8 mouse cellular contexts compared by ENCODE assay signal in genomic region chr2:26380871-26381270, GRCm38 (mm10). TPM values are rescaled to one million over a fixed set of nuclear protein-coding genes. Genes with fewer than 3 reads are reported as not detected.
DNase-seq lines count a peak whose midpoint lies in the region; ATAC-seq and TF ChIP-seq lines count a peak whose summit lies in the region.
"Not testable (repeated sequence)": the region's sequence is repeated elsewhere in the genome, so short reads cannot be mapped to it uniquely, and the experiment has no call there.

No protein-coding gene starts in this region.

- not testable (repeated sequence) for H3K9me3 ChIP-seq in forebrain, embryonic 10.5 days; heart, embryonic 13.5 days; intestine, embryonic 14.5 days (ENCODE audit: control insufficient read depth, low read length); limb, embryonic 12.5 days; lung, embryonic 14.5 days (ENCODE audit: low read depth, low read length); midbrain, postnatal 0 days (ENCODE audit: low read length); stomach, postnatal 0 days (ENCODE audit: control insufficient read depth, low read length)

- peak overlapping the region; percentile 95 for H3K4me3 ChIP-seq in bone marrow, adult 2 months (replicated peaks; ENCODE audit: control insufficient read depth, low read depth, low read length)
- peak overlapping the region; percentile 78 for H3K4me3 ChIP-seq in forebrain, embryonic 10.5 days
- peak overlapping the region; percentile 78 for H3K4me3 ChIP-seq in heart, embryonic 13.5 days
- peak overlapping the region; percentile 89 for H3K4me3 ChIP-seq in intestine, embryonic 14.5 days (ENCODE audit: low read depth, low read length)
- H3K4me3 ChIP-seq in limb, embryonic 12.5 days (replicated peaks): peak overlapping the region; percentile 87
- peak overlapping the region; percentile 81 for H3K4me3 ChIP-seq in lung, embryonic 14.5 days (ENCODE audit: low read depth, low read length)
- peak overlapping the region; percentile 75 for H3K4me3 ChIP-seq in midbrain, postnatal 0 days (ENCODE audit: low read depth, low read length)
- peak overlapping the region; percentile 67 for H3K4me3 ChIP-seq in stomach, postnatal 0 days (ENCODE audit: low read depth, low read length)

- peak overlapping the region; percentile 91 for H3K9ac ChIP-seq in heart, embryonic 13.5 days
- peak overlapping the region; percentile 76; the same call in 1 of the 2 replicates for H3K9ac ChIP-seq in intestine, embryonic 14.5 days (ENCODE audit: low read length)
- H3K9ac ChIP-seq in limb, embryonic 12.5 days (replicated peaks): peak overlapping the region; percentile 80; the same call in 1 of the 2 replicates
- H3K9ac ChIP-seq in lung, embryonic 14.5 days: peak overlapping the region; percentile 80
- H3K9ac ChIP-seq in midbrain, postnatal 0 days (replicated peaks; ENCODE audit: low read length, poor library complexity, severe bottlenecking): peak overlapping the region; percentile 79
- peak overlapping the region; percentile 77 for H3K9ac ChIP-seq in stomach, postnatal 0 days (ENCODE audit: low read length)

- not testable (repeated sequence) for H3K4me1 ChIP-seq in bone marrow, adult 2 months (ENCODE audit: control insufficient read depth, insufficient read depth, low read length); intestine, embryonic 14.5 days (replicated peaks; ENCODE audit: control insufficient read depth, insufficient read depth, low read length); limb, embryonic 12.5 days (replicated peaks); lung, embryonic 14.5 days (ENCODE audit: insufficient read depth); midbrain, postnatal 0 days (ENCODE audit: insufficient read depth, low read length); stomach, postnatal 0 days (replicated peaks; ENCODE audit: control insufficient read depth, insufficient read depth)
- peaks cover 20% of the 10 kb centered on the region for H3K4me1 ChIP-seq in forebrain, embryonic 10.5 days
- H3K4me1 ChIP-seq in heart, embryonic 13.5 days: peaks cover 11% of the 10 kb centered on the region

- not testable (repeated sequence) for TF ChIP-seq EP300 in stomach, postnatal 0 days (optimal IDR thresholded peaks at IDR 0.05)

- not testable (repeated sequence) for TF ChIP-seq POLR2A in bone marrow, adult 2 months (IDR thresholded peaks at IDR 0.05; ENCODE audit: borderline replicate concordance, control insufficient read depth, low read depth, low read length)

- not testable (repeated sequence) for ATAC-seq in heart, embryonic 13.5 days (ENCODE audit: extremely low read depth, insufficient number of reproducible peaks, low FRiP score, low TSS enrichment); intestine, embryonic 14.5 days (replicated peaks; ENCODE audit: low FRiP score, low TSS enrichment, low read depth); limb, embryonic 12.5 days (ENCODE audit: insufficient number of reproducible peaks, insufficient read depth, low FRiP score, low TSS enrichment, low read depth); midbrain, postnatal 0 days (ENCODE audit: low FRiP score); stomach, postnatal 0 days (ENCODE audit: low FRiP score, low TSS enrichment)
- peak; percentile 33; the same call in 1 of the 2 replicates for ATAC-seq in lung, embryonic 14.5 days (ENCODE audit: insufficient read depth)

- peak overlapping the region; percentile 92 for H3K4me2 ChIP-seq in heart, embryonic 13.5 days
- peak overlapping the region; percentile 86 for H3K4me2 ChIP-seq in intestine, embryonic 14.5 days (ENCODE audit: low read length)
- peak overlapping the region; percentile 93 for H3K4me2 ChIP-seq in limb, embryonic 12.5 days
- peak overlapping the region; percentile 92 for H3K4me2 ChIP-seq in lung, embryonic 14.5 days
- H3K4me2 ChIP-seq in midbrain, postnatal 0 days (ENCODE audit: low read depth, low read length, poor library complexity, severe bottlenecking): peak overlapping the region; percentile 66
- H3K4me2 ChIP-seq in stomach, postnatal 0 days (replicated peaks; ENCODE audit: low read depth): peak overlapping the region; percentile 90

- 20% methylated on average over 6 of the region's 6 CpGs for WGBS in bone marrow, adult 2 months
- WGBS in forebrain, embryonic 10.5 days: 33% methylated on average over 6 of the region's 6 CpGs
- 24% methylated on average over 6 of the region's 6 CpGs for WGBS in heart, embryonic 13.5 days
- 33% methylated on average over 6 of the region's 6 CpGs for WGBS in intestine, embryonic 14.5 days
- 28% methylated on average over 6 of the region's 6 CpGs for WGBS in limb, embryonic 12.5 days
- 25% methylated on average over 6 of the region's 6 CpGs for WGBS in lung, embryonic 14.5 days
- WGBS in midbrain, postnatal 0 days: 34% methylated on average over 6 of the region's 6 CpGs
- WGBS in stomach, postnatal 0 days: 28% methylated on average over 6 of the region's 6 CpGs

- not testable (repeated sequence) for H3K27me3 ChIP-seq in forebrain, embryonic 10.5 days (ENCODE audit: poor library complexity, severe bottlenecking); heart, embryonic 13.5 days (replicated peaks); intestine, embryonic 14.5 days (replicated peaks; ENCODE audit: control insufficient read depth, insufficient read depth, low read length); limb, embryonic 12.5 days; lung, embryonic 14.5 days (ENCODE audit: insufficient read depth, low read length); midbrain, postnatal 0 days (ENCODE audit: insufficient read depth, low read length); stomach, postnatal 0 days (ENCODE audit: control insufficient read depth, insufficient read depth, low read length)

- not testable (repeated sequence) for TF ChIP-seq CTCF in bone marrow, adult 2 months (IDR thresholded peaks at IDR 0.05; ENCODE audit: control insufficient read depth, insufficient read depth, low read length); lung, embryonic 14.5 days (IDR thresholded peaks at IDR 0.05; ENCODE audit: low read depth); midbrain, postnatal 0 days (IDR thresholded peaks at IDR 0.05); stomach, postnatal 0 days (IDR thresholded peaks at IDR 0.05; ENCODE audit: low read depth)

- peaks cover 72% of the 10 kb centered on the region for H3K36me3 ChIP-seq in forebrain, embryonic 10.5 days (replicated peaks)
- peaks cover 71% of the 10 kb centered on the region for H3K36me3 ChIP-seq in heart, embryonic 13.5 days
- H3K36me3 ChIP-seq in intestine, embryonic 14.5 days (ENCODE audit: control insufficient read depth, insufficient read depth, low read length): peaks cover 65% of the 10 kb centered on the region
- peaks cover 70% of the 10 kb centered on the region for H3K36me3 ChIP-seq in limb, embryonic 12.5 days
- H3K36me3 ChIP-seq in lung, embryonic 14.5 days (ENCODE audit: insufficient read depth): peaks cover 65% of the 10 kb centered on the region
- peaks cover 50% of the 10 kb centered on the region for H3K36me3 ChIP-seq in midbrain, postnatal 0 days (ENCODE audit: insufficient read depth, low read length)
- peaks cover 31% of the 10 kb centered on the region for H3K36me3 ChIP-seq in stomach, postnatal 0 days (ENCODE audit: control insufficient read depth, insufficient read depth, low read length)

- H3K27ac ChIP-seq in bone marrow, adult 2 months (ENCODE audit: control insufficient read depth, insufficient read depth, low read depth, low read length, poor library complexity); heart, embryonic 13.5 days (replicated peaks); intestine, embryonic 14.5 days (ENCODE audit: low read depth); lung, embryonic 14.5 days (ENCODE audit: low read depth); stomach, postnatal 0 days (replicated peaks): not testable (repeated sequence)
- peak overlapping the region; percentile 78 for H3K27ac ChIP-seq in forebrain, embryonic 10.5 days
- peak overlapping the region; percentile 53; the same call in 1 of the 2 replicates for H3K27ac ChIP-seq in limb, embryonic 12.5 days
- H3K27ac ChIP-seq in midbrain, postnatal 0 days (ENCODE audit: low read depth, low read length): peak overlapping the region; percentile 55; the same call in 1 of the 2 replicates

- not testable (repeated sequence) for DNase-seq in forebrain, embryonic 10.5 days (ENCODE audit: extremely low spot score, low spot score); intestine, embryonic 14.5 days (ENCODE audit: low spot score); lung, embryonic 14.5 days; midbrain, postnatal 0 days (ENCODE audit: low spot score); stomach, postnatal 0 days (ENCODE audit: low spot score)

RNA-seq across cellular contexts. Expression of gene Snapc4, which starts 0.4 kb away (rescaled TPM):
- polyA plus RNA-seq in bone marrow, adult 2 months (2011; ENCODE audit: insufficient read depth, insufficient read length, low replicate concordance, missing spikeins): 25.2 and 42.6 TPM in 2 replicates
- polyA plus RNA-seq in forebrain, embryonic 10.5 days (2016; fragmentation: Nextera tagmentation; extraction: Ambion mirVana): 37.8 and 38.9 TPM in 2 replicates
- polyA plus RNA-seq in heart, embryonic 13.5 days (2015; fragmentation: Nextera tagmentation; extraction: Ambion mirVana): 15.7 and 18.9 TPM in 2 replicates
- polyA plus RNA-seq in intestine, embryonic 14.5 days (2014; fragmentation: Nextera tagmentation; extraction: Ambion mirVana): 30.4 and 31.1 TPM in 2 replicates
- 36.7 and 39.4 TPM in 2 replicates for polyA plus RNA-seq in limb, embryonic 12.5 days (2016; fragmentation: Nextera tagmentation; extraction: Ambion mirVana)
- 28.1 and 32.8 TPM in 2 replicates for polyA plus RNA-seq in lung, embryonic 14.5 days (2014; fragmentation: Nextera tagmentation; extraction: Ambion mirVana)
- 44.7 and 66.4 TPM in 2 replicates for total RNA-seq in midbrain, postnatal 0 days (2014; rRNA removed)
- 27.8 and 29.1 TPM in 2 replicates for polyA plus RNA-seq in midbrain, postnatal 0 days (2015; fragmentation: Nextera tagmentation; extraction: Ambion mirVana)
- 7.4 and 9.5 TPM in 2 replicates for polyA plus RNA-seq in stomach, postnatal 0 days (2015; fragmentation: Nextera tagmentation; extraction: Ambion mirVana)

RNA-seq across cellular contexts. Expression of gene Entr1, which starts 8.2 kb away (rescaled TPM):
- 56.8 and 78.4 TPM in 2 replicates for polyA plus RNA-seq in bone marrow, adult 2 months (2011; ENCODE audit: insufficient read depth, insufficient read length, low replicate concordance, missing spikeins)
- 127 and 128 TPM in 2 replicates for polyA plus RNA-seq in forebrain, embryonic 10.5 days (2016; fragmentation: Nextera tagmentation; extraction: Ambion mirVana)
- polyA plus RNA-seq in heart, embryonic 13.5 days (2015; fragmentation: Nextera tagmentation; extraction: Ambion mirVana): 70.8 and 72.4 TPM in 2 replicates
- polyA plus RNA-seq in intestine, embryonic 14.5 days (2014; fragmentation: Nextera tagmentation; extraction: Ambion mirVana): 96.2 and 101 TPM in 2 replicates
- 170 TPM in 2 replicates for polyA plus RNA-seq in limb, embryonic 12.5 days (2016; fragmentation: Nextera tagmentation; extraction: Ambion mirVana)
- 103 and 116 TPM in 2 replicates for polyA plus RNA-seq in lung, embryonic 14.5 days (2014; fragmentation: Nextera tagmentation; extraction: Ambion mirVana)
- 157 and 162 TPM in 2 replicates for total RNA-seq in midbrain, postnatal 0 days (2014; rRNA removed)
- polyA plus RNA-seq in midbrain, postnatal 0 days (2015; fragmentation: Nextera tagmentation; extraction: Ambion mirVana): 144 and 156 TPM in 2 replicates
- 52.6 and 58.9 TPM in 2 replicates for polyA plus RNA-seq in stomach, postnatal 0 days (2015; fragmentation: Nextera tagmentation; extraction: Ambion mirVana)

RNA-seq across cellular contexts. Expression of gene Pmpca, which starts 8.3 kb away (rescaled TPM):
- polyA plus RNA-seq in bone marrow, adult 2 months (2011; ENCODE audit: insufficient read depth, insufficient read length, low replicate concordance, missing spikeins): 25.5 and 34.2 TPM in 2 replicates
- polyA plus RNA-seq in forebrain, embryonic 10.5 days (2016; fragmentation: Nextera tagmentation; extraction: Ambion mirVana): 151 and 156 TPM in 2 replicates
- polyA plus RNA-seq in heart, embryonic 13.5 days (2015; fragmentation: Nextera tagmentation; extraction: Ambion mirVana): 115 and 123 TPM in 2 replicates
- 90.2 and 99.7 TPM in 2 replicates for polyA plus RNA-seq in intestine, embryonic 14.5 days (2014; fragmentation: Nextera tagmentation; extraction: Ambion mirVana)
- 116 TPM in 2 replicates for polyA plus RNA-seq in limb, embryonic 12.5 days (2016; fragmentation: Nextera tagmentation; extraction: Ambion mirVana)
- polyA plus RNA-seq in lung, embryonic 14.5 days (2014; fragmentation: Nextera tagmentation; extraction: Ambion mirVana): 97.4 and 104 TPM in 2 replicates
- total RNA-seq in midbrain, postnatal 0 days (2014; rRNA removed): 64.8 and 71.1 TPM in 2 replicates
- 85.1 and 91.9 TPM in 2 replicates for polyA plus RNA-seq in midbrain, postnatal 0 days (2015; fragmentation: Nextera tagmentation; extraction: Ambion mirVana)
- 53.3 and 55.4 TPM in 2 replicates for polyA plus RNA-seq in stomach, postnatal 0 days (2015; fragmentation: Nextera tagmentation; extraction: Ambion mirVana)

RNA-seq across cellular contexts. Expression of gene Card9, which starts 20.2 kb away (rescaled TPM):
- 67.0 and 199 TPM in 2 replicates for polyA plus RNA-seq in bone marrow, adult 2 months (2011; ENCODE audit: insufficient read depth, insufficient read length, low replicate concordance, missing spikeins)
- polyA plus RNA-seq in forebrain, embryonic 10.5 days (2016; fragmentation: Nextera tagmentation; extraction: Ambion mirVana): 1.00 and 1.2 TPM in 2 replicates
- polyA plus RNA-seq in heart, embryonic 13.5 days (2015; fragmentation: Nextera tagmentation; extraction: Ambion mirVana): 0.41 and 0.62 TPM in 2 replicates
- 1.0 and 1.1 TPM in 2 replicates for polyA plus RNA-seq in intestine, embryonic 14.5 days (2014; fragmentation: Nextera tagmentation; extraction: Ambion mirVana)
- 0.50 and 0.51 TPM in 2 replicates for polyA plus RNA-seq in limb, embryonic 12.5 days (2016; fragmentation: Nextera tagmentation; extraction: Ambion mirVana)
- 2.4 and 2.8 TPM in 2 replicates for polyA plus RNA-seq in lung, embryonic 14.5 days (2014; fragmentation: Nextera tagmentation; extraction: Ambion mirVana)
- 7.0 and 11.9 TPM in 2 replicates for total RNA-seq in midbrain, postnatal 0 days (2014; rRNA removed)
- polyA plus RNA-seq in midbrain, postnatal 0 days (2015; fragmentation: Nextera tagmentation; extraction: Ambion mirVana): 1.4 and 1.6 TPM in 2 replicates
- 0.51 and 0.55 TPM in 2 replicates for polyA plus RNA-seq in stomach, postnatal 0 days (2015; fragmentation: Nextera tagmentation; extraction: Ambion mirVana)

RNA-seq across cellular contexts. Expression of gene Inpp5e, which starts 28.1 kb away (rescaled TPM):
- 10.7 and 21.5 TPM in 2 replicates for polyA plus RNA-seq in bone marrow, adult 2 months (2011; ENCODE audit: insufficient read depth, insufficient read length, low replicate concordance, missing spikeins)
- polyA plus RNA-seq in forebrain, embryonic 10.5 days (2016; fragmentation: Nextera tagmentation; extraction: Ambion mirVana): 24.6 and 25.5 TPM in 2 replicates
- 13.2 and 15.5 TPM in 2 replicates for polyA plus RNA-seq in heart, embryonic 13.5 days (2015; fragmentation: Nextera tagmentation; extraction: Ambion mirVana)
- polyA plus RNA-seq in intestine, embryonic 14.5 days (2014; fragmentation: Nextera tagmentation; extraction: Ambion mirVana): 18.4 and 22.8 TPM in 2 replicates
- polyA plus RNA-seq in limb, embryonic 12.5 days (2016; fragmentation: Nextera tagmentation; extraction: Ambion mirVana): 29.1 and 30.3 TPM in 2 replicates
- polyA plus RNA-seq in lung, embryonic 14.5 days (2014; fragmentation: Nextera tagmentation; extraction: Ambion mirVana): 18.6 and 22.4 TPM in 2 replicates
- 29.0 and 32.2 TPM in 2 replicates for total RNA-seq in midbrain, postnatal 0 days (2014; rRNA removed)
- 16.5 and 18.2 TPM in 2 replicates for polyA plus RNA-seq in midbrain, postnatal 0 days (2015; fragmentation: Nextera tagmentation; extraction: Ambion mirVana)
- polyA plus RNA-seq in stomach, postnatal 0 days (2015; fragmentation: Nextera tagmentation; extraction: Ambion mirVana): 6.3 and 7.7 TPM in 2 replicates
